Mouse (Mus musculus): Measurements from ENCODE around the gene Otulin. TPM values are rescaled to one million over a fixed set of nuclear protein-coding genes. Genes with fewer than 3 reads are reported as not detected.

Otulin gene
- polyA plus RNA-seq, 1 experiment from 2014 or later, result 28.2 TPM

DNA sequence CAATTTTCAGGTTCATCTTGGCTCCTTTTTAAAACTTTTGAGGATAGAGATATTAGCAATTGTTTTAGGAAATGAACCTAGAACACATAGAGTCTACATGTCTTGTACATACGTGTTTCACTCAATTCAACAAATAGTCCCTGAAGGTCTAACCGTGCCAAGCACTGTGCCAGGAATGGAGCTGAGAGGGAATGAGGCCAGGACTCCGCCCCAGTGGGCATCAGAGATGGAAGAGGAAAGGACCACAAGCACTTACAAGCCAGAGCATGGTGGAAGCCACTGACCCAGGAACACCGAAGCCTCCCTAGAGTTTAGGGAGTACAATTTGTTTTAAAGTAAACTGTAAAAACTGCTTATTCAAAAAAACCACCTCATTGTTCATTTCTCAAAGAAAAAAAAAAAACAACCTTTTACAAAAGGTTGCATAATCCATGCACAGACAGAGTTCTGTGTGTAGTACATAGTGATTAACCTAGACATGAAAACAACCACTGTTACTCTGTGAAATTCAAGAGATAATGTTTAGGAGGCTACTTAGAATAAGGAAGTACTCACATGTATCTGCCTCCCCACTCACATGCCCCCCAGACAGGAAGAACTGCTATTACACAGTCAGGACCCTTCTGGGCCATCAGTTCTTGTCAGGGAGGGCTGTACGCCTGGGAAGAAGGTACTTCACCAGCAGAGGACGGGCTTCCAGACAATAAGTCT lies 9.9 kb downstream of the Otulin start:
- Histone ChIP-seq H3K27me3 (ENCODE audit: low read depth, poor library complexity, severe bottlenecking) (no peaks in the 10 kb centered on the region), H3K27ac (replicated peaks) (no peak overlapping the region), H3K36me3 (peaks cover 70% of the 10 kb centered on the region), H3K4me1 (no peaks in the 10 kb centered on the region), H3K9me3 (replicated peaks) (no peaks in the 10 kb centered on the region), H3K4me3 (no peak overlapping the region)
- DNase-seq (ENCODE audit: low spot score), result no peak
- WGBS, result 85% methylated on average over 6 of the region's 6 CpGs

DNA sequence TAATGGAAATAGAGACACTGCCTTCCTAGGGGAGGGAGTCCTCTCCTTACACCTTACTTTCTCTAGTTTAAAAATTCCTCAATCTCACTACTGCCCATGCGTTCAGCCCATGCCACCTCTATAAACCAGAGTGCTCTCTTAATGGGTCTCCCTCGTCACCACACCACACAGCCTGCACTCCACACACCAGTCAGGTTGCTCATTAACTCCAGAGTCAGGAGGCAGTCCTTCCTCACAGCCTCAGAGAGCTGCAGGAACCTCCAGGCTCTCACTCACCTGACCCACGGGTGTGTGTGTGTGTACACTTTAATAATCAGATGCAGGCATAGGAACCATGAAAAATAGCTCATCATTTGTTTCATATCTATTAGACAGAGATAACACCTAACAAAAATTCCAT lies 10.8 kb downstream of the Otulin start:
- no peaks in the 10 kb centered on the region for H3K4me1 ChIP-seq
- H3K27ac ChIP-seq (replicated peaks), result no peak overlapping the region
- no peaks in the 10 kb centered on the region for H3K9me3 ChIP-seq (replicated peaks)
- no peak for DNase-seq (ENCODE audit: low spot score)
- no peaks in the 10 kb centered on the region for H3K27me3 ChIP-seq (ENCODE audit: low read depth, poor library complexity, severe bottlenecking)
- no peak overlapping the region for H3K4me3 ChIP-seq
- 89% methylated on average over 3 of the region's 3 CpGs for WGBS
- peaks cover 75% of the 10 kb centered on the region for H3K36me3 ChIP-seq

DNA sequence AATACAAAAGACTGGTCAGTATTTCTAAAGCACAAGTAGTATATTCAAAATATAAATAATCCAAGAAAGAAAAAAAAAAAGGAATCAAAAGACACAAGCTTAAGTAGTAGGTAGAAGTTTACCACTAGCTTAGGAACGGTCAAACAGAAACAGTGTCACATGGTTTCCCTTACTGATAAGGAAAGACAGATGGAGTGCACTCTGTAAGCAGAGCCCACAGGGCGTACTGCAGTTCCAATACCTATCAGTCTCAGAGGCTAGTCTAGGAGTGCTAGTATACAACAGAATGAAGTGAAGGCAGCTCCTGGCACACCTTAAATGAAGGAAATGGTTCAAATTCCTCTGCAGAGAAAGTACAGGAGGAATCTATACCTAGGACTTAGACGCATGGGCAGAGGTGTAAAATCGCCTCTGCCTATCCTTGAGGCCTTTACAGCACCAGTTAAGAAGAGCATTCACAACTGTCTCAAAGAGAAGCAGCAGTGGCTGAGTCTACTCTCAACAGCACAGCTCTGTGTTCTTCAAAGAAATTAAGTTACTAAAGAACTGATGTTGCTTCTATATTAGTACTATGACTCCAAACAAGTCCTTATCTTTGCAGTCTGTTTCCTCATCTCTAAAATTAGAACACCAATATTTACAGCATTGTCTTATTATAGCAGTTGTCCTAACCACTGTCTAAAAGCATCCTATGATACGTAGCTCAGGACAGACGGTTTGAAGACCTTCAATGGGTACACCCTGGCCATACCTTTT lies 11.5 kb downstream of the Otulin start:
- no peak for DNase-seq (ENCODE audit: low spot score)
- Histone ChIP-seq H3K27ac (replicated peaks) (no peak overlapping the region), H3K9me3 (replicated peaks) (no peaks in the 10 kb centered on the region), H3K27me3 (ENCODE audit: low read depth, poor library complexity, severe bottlenecking) (no peaks in the 10 kb centered on the region), H3K36me3 (peaks cover 82% of the 10 kb centered on the region), H3K4me1 (no peaks in the 10 kb centered on the region), H3K4me3 (no peak overlapping the region)
- 91% methylated on average over 6 of the region's 6 CpGs for WGBS

DNA sequence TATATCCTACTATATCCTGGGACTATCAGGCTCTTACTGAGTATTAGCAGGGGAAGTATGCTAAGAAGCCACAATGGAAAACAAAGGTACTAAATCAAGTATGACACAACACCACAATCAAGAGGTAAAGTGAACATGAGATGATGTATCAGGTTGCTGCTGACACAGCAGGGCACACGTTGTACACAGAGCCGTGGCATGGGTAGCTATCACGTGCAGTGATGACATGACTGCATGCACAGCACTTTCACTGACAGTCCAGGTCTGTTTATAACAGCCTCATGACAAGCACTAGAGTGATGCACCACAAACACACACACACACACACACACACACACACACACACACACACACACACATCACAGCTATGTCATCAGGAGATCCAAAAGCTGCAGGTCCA lies 13.3 kb downstream of the Otulin start:
- Histone ChIP-seq H3K4me3 (no peak overlapping the region), H3K27me3 (ENCODE audit: low read depth, poor library complexity, severe bottlenecking) (no peaks in the 10 kb centered on the region), H3K4me1 (no peaks in the 10 kb centered on the region), H3K36me3 (peaks cover 71% of the 10 kb centered on the region), H3K27ac (replicated peaks) (no peak overlapping the region), H3K9me3 (replicated peaks) (no peaks in the 10 kb centered on the region)
- 95% methylated on average over 3 of the region's 3 CpGs for WGBS
- no peak for DNase-seq (ENCODE audit: low spot score)

DNA sequence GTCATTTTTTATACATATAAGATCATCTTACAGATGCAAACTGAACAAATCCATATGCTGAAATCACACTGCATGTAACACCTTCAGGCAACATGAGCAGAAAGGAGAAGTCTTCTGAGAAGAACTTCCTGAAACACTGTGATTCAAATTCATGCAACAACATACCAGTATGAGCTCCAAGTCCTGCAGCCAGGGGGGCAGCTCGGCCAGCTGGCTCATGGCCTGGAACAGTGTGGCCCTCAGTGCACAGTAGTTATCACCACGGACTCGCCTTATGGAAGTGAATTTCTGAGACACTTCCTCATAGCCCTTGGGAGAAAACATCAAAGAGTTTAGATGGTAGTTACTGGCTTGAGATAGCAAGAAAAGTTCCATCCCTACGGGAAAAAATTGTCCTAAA lies 14.3 kb downstream of the Otulin start:
- WGBS, result 89% methylated on average over 4 of the region's 4 CpGs

DNA sequence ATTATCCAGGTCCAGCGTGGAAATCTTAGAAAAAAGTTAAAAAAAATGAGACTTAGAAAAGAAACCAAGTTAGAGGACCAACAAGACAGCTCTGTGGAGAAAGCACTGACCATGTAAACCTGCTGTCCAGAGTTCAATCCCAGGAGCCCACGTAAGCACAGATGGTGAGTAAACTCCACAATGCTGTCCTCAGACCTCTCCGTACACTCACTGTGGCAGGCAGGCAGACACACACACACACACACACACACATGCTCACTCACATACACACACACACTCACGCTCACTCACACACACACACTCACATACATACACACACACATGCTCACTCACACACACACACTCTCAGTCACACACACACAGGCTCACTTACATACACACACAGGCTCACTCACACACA lies 17.2 kb downstream of the Otulin start:
- 94% methylated on average over 4 of the region's 4 CpGs for WGBS
- no peaks in the 10 kb centered on the region for H3K4me1 ChIP-seq
- H3K36me3 ChIP-seq, result peaks cover 73% of the 10 kb centered on the region
- DNase-seq (ENCODE audit: low spot score), result no peak
- no peak overlapping the region for H3K4me3 ChIP-seq
- no peaks in the 10 kb centered on the region for H3K9me3 ChIP-seq (replicated peaks)
- H3K27ac ChIP-seq (replicated peaks), result no peak overlapping the region
- H3K27me3 ChIP-seq (ENCODE audit: low read depth, poor library complexity, severe bottlenecking), result no peaks in the 10 kb centered on the region

More for the DNA sequence above, 14.3 kb downstream of the Otulin start:
- DNase-seq (ENCODE audit: low spot score), result no peak
- Histone ChIP-seq H3K9me3 (replicated peaks) (no peaks in the 10 kb centered on the region), H3K36me3 (peaks cover 72% of the 10 kb centered on the region), H3K27ac (replicated peaks) (no peak overlapping the region), H3K4me1 (no peaks in the 10 kb centered on the region), H3K27me3 (ENCODE audit: low read depth, poor library complexity, severe bottlenecking) (no peaks in the 10 kb centered on the region), H3K4me3 (no peak overlapping the region)

DNA sequence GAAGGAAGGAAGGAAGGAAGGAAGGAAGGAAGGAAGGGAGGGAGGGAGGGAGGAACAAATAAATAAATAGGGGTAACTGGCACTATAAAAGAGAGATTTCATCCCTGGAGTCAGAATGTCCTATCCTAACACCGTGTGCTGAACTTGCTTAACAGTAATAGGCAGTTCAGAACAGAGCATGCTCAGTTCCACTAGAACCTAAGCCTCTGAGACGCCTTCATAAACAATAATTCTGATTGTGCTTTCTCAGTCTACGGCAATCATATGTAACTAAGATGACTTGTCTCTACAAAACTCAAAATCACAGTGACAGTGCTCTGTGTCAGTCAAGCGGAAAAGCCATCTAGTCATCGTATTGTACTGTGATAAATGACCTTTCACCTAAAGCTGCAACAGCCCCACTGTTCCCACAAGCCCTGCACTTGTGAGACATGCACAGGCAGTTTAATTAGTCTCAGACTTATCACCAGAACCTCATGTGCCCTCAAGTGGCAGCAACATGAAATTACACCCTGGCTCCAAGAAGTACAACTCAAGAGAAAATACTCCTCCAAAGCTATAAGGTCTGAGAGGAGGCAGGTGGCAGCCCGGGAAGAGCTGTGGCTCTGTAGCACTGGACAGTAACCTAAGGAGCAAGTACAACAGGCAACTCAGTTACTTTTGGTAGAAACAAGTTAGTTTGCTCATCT lies 17.8 kb downstream of the Otulin start:
- Histone ChIP-seq H3K27ac (replicated peaks) (no peak overlapping the region), H3K4me1 (no peaks in the 10 kb centered on the region), H3K27me3 (ENCODE audit: low read depth, poor library complexity, severe bottlenecking) (no peaks in the 10 kb centered on the region), H3K4me3 (no peak overlapping the region), H3K36me3 (peaks cover 73% of the 10 kb centered on the region), H3K9me3 (replicated peaks) (no peaks in the 10 kb centered on the region)
- 65% methylated on average over 6 of the region's 6 CpGs for WGBS
- DNase-seq (ENCODE audit: low spot score), result peak; percentile 62

DNA sequence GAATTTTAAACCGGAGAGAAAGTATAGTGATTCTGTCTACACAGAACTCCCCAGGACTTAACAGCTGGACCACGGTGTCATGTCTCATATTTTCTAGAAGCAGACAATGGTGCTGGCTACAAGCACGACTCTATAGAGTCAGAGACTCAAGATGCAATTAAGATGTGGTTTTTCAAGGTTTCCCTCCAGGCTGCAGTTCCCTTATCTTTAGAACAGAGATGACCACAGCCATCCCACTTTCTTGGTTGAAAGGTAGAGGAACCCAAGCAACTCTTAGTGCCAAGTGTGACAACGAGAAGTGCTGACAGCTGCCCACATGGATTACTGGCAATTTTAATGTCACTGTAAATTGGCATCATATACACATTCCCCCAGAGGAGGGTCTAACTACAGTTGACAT lies 20.9 kb downstream of the Otulin start:
- Histone ChIP-seq H3K36me3 (peaks cover 71% of the 10 kb centered on the region), H3K9me3 (replicated peaks) (no peaks in the 10 kb centered on the region), H3K27ac (replicated peaks) (no peak overlapping the region), H3K4me3 (no peak overlapping the region), H3K4me1 (no peaks in the 10 kb centered on the region), H3K27me3 (ENCODE audit: low read depth, poor library complexity, severe bottlenecking) (no peaks in the 10 kb centered on the region)
- 92% methylated on average over 4 of the region's 4 CpGs for WGBS
- no peak for DNase-seq (ENCODE audit: low spot score)

DNA sequence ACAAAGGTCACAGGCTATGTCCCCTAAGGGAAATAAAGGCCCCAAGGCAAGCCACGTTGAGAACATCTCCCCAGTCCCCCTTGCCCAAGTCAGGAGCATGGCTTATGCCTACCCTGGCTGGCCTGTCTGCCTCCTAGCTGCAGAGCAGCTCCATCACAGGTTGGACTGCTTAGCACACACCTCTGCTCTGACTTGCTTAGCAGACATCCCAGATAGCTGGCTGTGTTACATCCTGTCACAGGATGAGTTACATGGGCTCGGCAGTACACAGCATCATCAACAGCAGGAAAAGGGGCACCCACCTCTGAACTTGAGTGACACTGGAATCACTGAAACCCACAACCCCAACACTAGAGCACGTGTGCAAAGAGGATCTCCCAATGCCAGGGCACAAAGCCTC lies 25.2 kb downstream of the Otulin start:
- whole genome bisulfite sequencing, result 86% methylated on average over 3 of the region's 3 CpGs
- Histone ChIP-seq H3K4me1 (no peaks in the 10 kb centered on the region), H3K27me3 (ENCODE audit: low read depth, poor library complexity, severe bottlenecking) (no peaks in the 10 kb centered on the region), H3K9me3 (replicated peaks) (no peaks in the 10 kb centered on the region), H3K36me3 (peaks cover 67% of the 10 kb centered on the region), H3K4me3 (no peak overlapping the region), H3K27ac (replicated peaks) (no peak overlapping the region)
- DNase-seq (ENCODE audit: low spot score), result no peak

DNA sequence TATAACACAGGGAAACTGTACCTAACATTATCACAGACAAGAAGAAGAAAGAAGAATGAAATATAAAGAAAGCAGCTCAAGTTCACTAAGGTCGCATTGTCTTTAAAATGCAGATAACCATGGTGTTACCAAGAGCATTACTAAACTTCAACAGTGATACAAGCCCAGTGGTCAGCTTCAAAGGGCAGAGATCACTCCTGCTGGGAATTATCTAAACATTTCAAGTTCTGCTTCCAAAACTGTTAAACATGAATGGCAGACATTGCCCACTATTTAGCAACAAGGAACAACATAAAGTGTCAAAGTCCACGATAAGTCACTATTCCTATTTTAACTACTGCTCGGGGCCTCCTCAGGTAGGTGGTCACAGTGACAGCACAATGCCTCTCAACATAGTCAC lies 25.9 kb downstream of the Otulin start:
- H3K4me1 ChIP-seq, result no peaks in the 10 kb centered on the region
- 86% methylated on average over 3 of the region's 3 CpGs for WGBS
- no peaks in the 10 kb centered on the region for H3K27me3 ChIP-seq (ENCODE audit: low read depth, poor library complexity, severe bottlenecking)
- no peak overlapping the region for H3K27ac ChIP-seq (replicated peaks)
- no peak overlapping the region for H3K4me3 ChIP-seq
- DNase-seq (ENCODE audit: low spot score), result no peak
- H3K9me3 ChIP-seq (replicated peaks), result no peaks in the 10 kb centered on the region
- H3K36me3 ChIP-seq, result peaks cover 68% of the 10 kb centered on the region

DNA sequence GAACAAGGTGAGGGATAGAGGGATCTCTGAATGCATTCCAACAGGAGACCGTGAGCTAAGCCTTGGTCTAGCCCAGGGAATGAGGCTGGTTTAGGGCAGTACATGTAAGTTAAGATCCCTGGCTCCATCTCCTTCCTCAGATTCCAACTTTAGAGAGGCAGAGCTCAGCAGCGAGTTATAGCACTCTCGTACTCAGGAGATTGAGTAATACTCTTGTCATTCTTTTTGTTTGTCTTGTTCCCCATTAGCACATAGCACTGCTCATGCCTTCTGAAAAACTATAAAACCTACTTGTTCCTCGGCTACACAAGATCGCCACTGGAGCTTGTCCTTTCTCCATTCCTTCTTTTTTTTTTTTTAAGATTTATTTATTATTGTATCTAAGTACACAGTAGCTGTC lies 30.0 kb downstream of the Otulin start:
- H3K27me3 ChIP-seq (ENCODE audit: low read depth, poor library complexity, severe bottlenecking), result no peaks in the 10 kb centered on the region
- no peaks in the 10 kb centered on the region for H3K9me3 ChIP-seq (replicated peaks)
- peaks cover 46% of the 10 kb centered on the region for H3K36me3 ChIP-seq
- peaks cover 8% of the 10 kb centered on the region for H3K4me1 ChIP-seq
- no peak overlapping the region for H3K27ac ChIP-seq (replicated peaks)
- H3K4me3 ChIP-seq, result no peak overlapping the region
- WGBS, result 93% methylated on average over 5 of the region's 5 CpGs
- no peak for DNase-seq (ENCODE audit: low spot score)

DNA sequence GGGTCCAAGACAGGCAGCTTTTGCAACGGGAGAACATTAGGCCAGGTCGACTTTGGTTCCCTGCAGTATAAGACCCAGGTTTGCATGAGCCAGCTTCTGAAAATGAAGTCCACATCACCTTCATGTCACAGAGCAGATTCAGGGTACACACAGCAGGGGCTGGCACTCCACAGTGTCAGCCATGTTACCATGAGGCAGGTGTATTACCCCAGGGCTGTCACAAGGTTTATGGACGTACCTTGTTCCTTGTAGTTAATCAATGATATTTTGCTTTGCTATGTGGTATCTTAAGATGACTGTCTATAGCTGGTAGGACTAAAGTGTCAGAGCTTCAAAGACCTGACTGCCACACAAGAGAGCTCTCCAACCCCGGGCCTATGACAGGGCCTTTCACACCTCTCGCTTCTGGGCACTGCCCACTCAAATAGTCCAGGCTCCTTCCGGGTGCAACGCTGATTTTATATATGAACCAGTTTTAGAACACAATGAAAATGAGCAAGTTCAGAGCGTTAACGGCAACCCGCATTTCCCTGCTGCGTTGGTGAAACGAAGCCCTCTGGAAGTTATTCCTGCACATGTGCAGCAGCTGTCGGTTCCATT lies 31.6 kb downstream of the Otulin start:
- Histone ChIP-seq H3K27ac (replicated peaks) (no peak overlapping the region), H3K36me3 (peaks cover 46% of the 10 kb centered on the region), H3K4me1 (peaks cover 16% of the 10 kb centered on the region), H3K9me3 (replicated peaks) (no peaks in the 10 kb centered on the region), H3K27me3 (ENCODE audit: low read depth, poor library complexity, severe bottlenecking) (no peaks in the 10 kb centered on the region), H3K4me3 (no peak overlapping the region)
- 96% methylated on average over 13 of the region's 13 CpGs for WGBS
- no peak for DNase-seq (ENCODE audit: low spot score)

DNA sequence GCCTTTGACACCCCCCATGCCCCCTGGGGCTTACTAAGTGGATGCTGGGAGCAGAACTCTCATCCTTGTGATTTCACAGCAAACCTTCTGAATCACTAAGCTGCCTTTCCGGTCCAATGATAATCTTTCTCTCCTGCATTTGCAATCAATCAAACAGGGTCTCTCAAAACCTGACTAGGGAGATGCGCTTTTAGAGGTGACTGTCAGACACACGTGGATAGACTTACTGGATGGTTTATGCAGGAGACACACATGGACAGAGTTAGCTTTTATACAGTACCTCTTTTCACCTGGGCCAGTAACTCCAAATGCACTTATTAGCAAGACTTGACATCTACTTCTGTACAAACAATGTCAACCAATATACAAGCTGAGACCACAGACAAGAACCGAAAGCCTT lies 33.0 kb downstream of the Otulin start:
- WGBS, result 92% methylated on average over 4 of the region's 4 CpGs
- H3K27ac ChIP-seq (replicated peaks), result no peak overlapping the region
- no peaks in the 10 kb centered on the region for H3K9me3 ChIP-seq (replicated peaks)
- H3K4me3 ChIP-seq, result no peak overlapping the region
- peaks cover 16% of the 10 kb centered on the region for H3K4me1 ChIP-seq
- peaks cover 53% of the 10 kb centered on the region for H3K36me3 ChIP-seq
- no peak for DNase-seq (ENCODE audit: low spot score)
- no peaks in the 10 kb centered on the region for H3K27me3 ChIP-seq (ENCODE audit: low read depth, poor library complexity, severe bottlenecking)

Data from midbrain, embryonic 10.5 days (tissue).